Mouse (Mus musculus): ENCODE data around the gene Olfr1160.
"Not testable (repeated sequence)": the region's sequence is repeated elsewhere in the genome, so short reads cannot be mapped to it uniquely, and the experiment has no call there.

Olfr1160 gene

DNA sequence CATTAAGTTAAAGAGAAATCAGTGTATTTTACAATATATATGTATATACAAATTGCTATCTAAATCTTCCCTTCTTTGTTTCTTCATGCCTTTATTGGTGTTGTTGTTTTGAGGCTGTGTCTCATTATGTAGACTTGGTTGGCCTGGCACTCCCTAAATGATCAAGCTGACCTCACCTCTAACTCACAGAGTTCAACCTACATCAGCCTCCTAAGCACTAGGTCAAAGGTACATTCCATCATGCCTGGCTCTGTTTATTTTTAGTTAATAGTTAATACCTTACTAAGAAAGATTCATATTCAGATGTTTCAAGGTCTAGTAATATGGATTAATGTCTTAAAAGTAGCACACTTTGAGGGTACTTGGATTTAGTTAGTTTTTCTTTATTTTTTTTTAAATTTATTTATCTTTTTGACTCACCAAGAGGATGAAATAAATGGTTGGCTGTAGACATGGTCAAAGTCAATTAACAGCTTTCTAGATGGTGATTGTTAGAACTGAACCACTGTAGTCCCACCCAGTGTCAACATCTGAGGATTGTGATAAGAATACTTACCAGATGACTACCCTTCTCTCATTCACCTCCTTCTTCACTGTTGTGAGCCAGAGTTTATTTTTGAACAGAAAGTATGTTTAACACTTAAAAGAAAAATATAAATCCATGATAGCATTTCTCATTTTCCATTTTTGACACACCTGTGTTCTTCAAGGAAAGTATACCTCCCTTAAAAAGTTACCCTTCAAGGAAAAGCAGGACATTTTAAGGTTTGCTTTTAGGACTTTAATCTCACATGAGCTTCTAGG, at the start of gene Olfr1160:
Gene Olfr1160, minus strand, starts transcription at position 754 of the 804 bp plus-strand sequence.
- no peak for DNase-seq (ENCODE audit: extremely low read depth, insufficient read length, low spot score)

DNA sequence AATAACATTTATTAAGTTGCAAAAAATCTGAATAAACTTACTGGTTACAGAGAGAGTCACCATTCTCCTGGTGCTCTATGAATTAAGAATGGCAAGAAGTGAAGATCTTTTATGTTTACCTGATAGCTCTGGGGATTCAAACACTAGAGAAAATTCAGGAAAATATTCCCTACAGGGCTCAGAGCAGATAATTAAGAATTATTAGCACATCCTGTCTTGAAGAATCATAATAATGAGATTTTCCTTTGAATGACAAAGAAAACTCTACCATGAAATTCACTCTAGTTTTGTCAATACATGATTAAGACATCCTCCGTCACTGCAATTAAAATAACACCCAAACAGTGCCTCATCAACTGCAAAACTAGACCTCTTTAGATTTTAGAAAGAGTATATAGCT, 43.0 kb upstream of the Olfr1160 start, which contains the start of gene Olfr1162:
Gene Olfr1162, minus strand, starts transcription at position 101 of the 400 bp plus-strand sequence.
- no peak for DNase-seq (ENCODE audit: extremely low read depth, insufficient read length, low spot score)

GRCm38 (mm10) chr2:88037599-88037998, 29.5 kb upstream of the Olfr1160 start, which contains the start of gene Olfr73:
TSS of gene Olfr73 (minus strand) at chr2:88037699.
- DNase-seq (ENCODE audit: extremely low read depth, insufficient read length, low spot score) = no peak

- not testable (repeated sequence) for DNase-seq (ENCODE audit: extremely low read depth, insufficient read length, low spot score)
Observed at GRCm38 (mm10) chr2:88022474-88022873, 14.4 kb upstream of the Olfr1160 start, which contains the start of gene Olfr1161. TSS of gene Olfr1161 (plus strand) at chr2:88022774.

DNA sequence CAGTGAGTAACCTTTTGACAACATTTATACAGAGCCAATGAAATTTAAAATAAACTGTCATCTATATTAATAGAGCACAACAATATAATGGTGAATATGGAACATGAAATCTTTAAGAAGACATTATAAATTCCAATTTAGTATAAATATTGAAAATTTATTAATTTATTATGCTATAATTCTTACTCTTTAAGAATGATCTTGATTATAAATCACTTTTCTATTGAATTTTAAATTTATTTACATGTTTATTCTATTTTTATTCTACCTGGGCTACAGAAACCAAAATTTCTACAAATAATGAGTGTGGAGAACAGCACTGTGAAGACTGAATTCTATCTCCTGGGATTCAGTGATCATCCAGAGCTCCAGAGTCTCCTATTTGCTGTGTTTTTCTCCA, 18.3 kb downstream of the Olfr1160 start, which contains the start of gene Olfr1158:
Gene Olfr1158, plus strand, starts transcription at position 301 of the 400 bp plus-strand sequence.
- DNase-seq (ENCODE audit: extremely low read depth, insufficient read length, low spot score) = no peak

DNA sequence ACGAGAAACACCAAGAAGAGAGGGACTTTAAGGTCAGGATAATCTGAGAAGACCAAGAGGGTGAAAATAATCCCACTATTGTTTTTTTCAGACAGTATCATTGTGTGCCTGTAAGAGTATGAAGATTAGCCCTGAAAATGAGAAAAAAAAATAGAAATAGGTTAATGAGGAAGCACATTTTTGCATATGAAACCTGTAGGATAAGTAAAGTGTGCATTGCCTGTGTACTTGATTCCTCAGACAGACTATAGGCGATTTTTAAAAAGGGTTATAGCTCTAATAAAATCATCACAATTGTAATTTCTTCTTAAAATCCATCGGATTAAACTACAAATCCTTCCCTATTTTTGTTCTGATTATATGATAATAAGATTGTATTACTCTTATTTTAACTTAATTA, 33.5 kb downstream of the Olfr1160 start, which contains the start of gene Olfr74:
Gene Olfr74, minus strand, starts transcription at position 101 of the 400 bp plus-strand sequence.
- DNase-seq (ENCODE audit: extremely low read depth, insufficient read length, low spot score) = no peak

GRCm38 (mm10) chr2:87968199-87968598, 39.9 kb downstream of the Olfr1160 start, which contains the start of gene Olfr1157:
TSS of gene Olfr1157 (minus strand) at chr2:87968299.
- no peak for DNase-seq (ENCODE audit: extremely low read depth, insufficient read length, low spot score)

DNA sequence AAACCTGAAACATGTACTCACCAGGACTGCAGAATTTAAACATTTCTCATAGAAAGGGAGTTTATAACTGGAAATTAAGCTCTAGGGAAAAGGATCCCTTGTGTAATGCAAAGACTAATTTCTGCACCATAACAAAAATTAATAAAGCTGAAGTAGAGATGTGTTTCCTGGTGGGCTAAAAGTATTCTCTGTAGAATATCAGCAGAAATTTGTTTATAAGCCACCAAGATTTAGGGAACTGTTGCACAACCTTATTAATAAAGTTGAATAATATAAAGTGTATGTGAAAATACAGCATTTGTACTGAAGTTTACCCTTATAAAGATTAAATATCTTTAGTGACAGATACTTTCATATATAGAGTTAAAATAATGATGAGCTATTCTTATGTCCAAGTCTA, 55.1 kb downstream of the Olfr1160 start, which contains the start of gene Olfr1156:
Gene Olfr1156, minus strand, starts transcription at position 101 of the 400 bp plus-strand sequence.
- no peak for DNase-seq (ENCODE audit: extremely low read depth, insufficient read length, low spot score)

Measured in 3134 (cell line).